Mouse (Mus musculus): Measurements from ENCODE around the gene Armc10.
"Not testable (repeated sequence)": the region's sequence is repeated elsewhere in the genome, so short reads cannot be mapped to it uniquely, and the experiment has no call there.

Armc10 gene

DNA sequence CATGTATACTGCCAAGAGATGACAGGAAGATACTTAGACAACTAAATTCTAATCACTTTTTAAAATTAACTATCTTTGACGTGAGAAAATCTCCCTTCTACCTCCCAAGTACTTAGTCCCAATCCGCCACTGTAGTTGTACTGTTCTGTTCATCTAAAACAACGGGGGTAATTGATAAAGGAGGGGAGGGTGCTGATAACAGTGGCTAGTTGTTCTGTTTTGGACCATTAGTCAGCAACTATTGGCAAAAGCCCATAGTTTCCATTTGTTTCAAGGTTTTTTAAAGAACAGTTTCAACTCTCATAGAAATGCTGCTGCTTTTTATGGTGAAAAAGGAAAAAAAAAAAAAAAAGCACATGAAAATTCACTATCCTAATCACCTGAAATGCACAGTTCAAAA, 58.1 kb downstream of the Armc10 start:
- H3K27me3 ChIP-seq (ENCODE audit: insufficient read depth, low read length), result no peaks in the 10 kb centered on the region
- TF ChIP-seq NANOG (IDR thresholded peaks at IDR 0.05; ENCODE audit: borderline replicate concordance, low read length), result no peak
- no peak for TF ChIP-seq CTCF (conservative IDR thresholded peaks at IDR 0.05; ENCODE audit: low read length)
- no peak for TF ChIP-seq POU5F1 (IDR thresholded peaks at IDR 0.05; ENCODE audit: borderline replicate concordance, low read length)
- H3K4me1 ChIP-seq (replicated peaks; ENCODE audit: low read depth, low read length), result peaks cover 14% of the 10 kb centered on the region
- no peaks in the 10 kb centered on the region for H3K9me3 ChIP-seq (ENCODE audit: low read length)
- H3K36me3 ChIP-seq (ENCODE audit: insufficient read depth, low read length), result no peaks in the 10 kb centered on the region
- no peak overlapping the region for H3K4me3 ChIP-seq (replicated peaks; ENCODE audit: low read length)

DNA sequence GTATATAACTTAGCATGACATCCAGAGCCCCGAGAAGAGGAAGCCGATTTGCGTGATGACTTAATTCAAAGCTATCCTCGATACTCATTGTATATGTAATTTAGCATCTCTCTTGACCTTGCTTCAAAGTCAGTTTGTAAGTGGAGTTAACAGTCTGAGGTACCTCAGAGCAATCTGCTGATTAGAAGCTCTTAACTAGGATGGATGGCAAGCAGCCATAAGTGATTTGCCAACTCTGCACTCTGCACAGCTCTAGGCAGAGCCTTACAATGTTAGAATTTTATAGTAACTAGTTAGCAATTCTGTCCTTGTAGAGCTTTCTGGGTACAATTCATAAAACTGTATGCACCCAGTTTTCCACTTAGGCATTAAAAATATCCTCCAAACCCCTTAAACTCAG, 60.9 kb downstream of the Armc10 start:
- TF ChIP-seq CTCF (conservative IDR thresholded peaks at IDR 0.05; ENCODE audit: low read length) (no peak), POU5F1 (IDR thresholded peaks at IDR 0.05; ENCODE audit: borderline replicate concordance, low read length) (no peak), NANOG (IDR thresholded peaks at IDR 0.05; ENCODE audit: borderline replicate concordance, low read length) (no peak)
- Histone ChIP-seq H3K4me3 (replicated peaks; ENCODE audit: low read length) (no peak overlapping the region), H3K27me3 (ENCODE audit: insufficient read depth, low read length) (peaks cover 9% of the 10 kb centered on the region), H3K4me1 (replicated peaks; ENCODE audit: low read depth, low read length) (peaks cover 9% of the 10 kb centered on the region), H3K36me3 (ENCODE audit: insufficient read depth, low read length) (no peaks in the 10 kb centered on the region), H3K9me3 (ENCODE audit: low read length) (no peaks in the 10 kb centered on the region)

DNA sequence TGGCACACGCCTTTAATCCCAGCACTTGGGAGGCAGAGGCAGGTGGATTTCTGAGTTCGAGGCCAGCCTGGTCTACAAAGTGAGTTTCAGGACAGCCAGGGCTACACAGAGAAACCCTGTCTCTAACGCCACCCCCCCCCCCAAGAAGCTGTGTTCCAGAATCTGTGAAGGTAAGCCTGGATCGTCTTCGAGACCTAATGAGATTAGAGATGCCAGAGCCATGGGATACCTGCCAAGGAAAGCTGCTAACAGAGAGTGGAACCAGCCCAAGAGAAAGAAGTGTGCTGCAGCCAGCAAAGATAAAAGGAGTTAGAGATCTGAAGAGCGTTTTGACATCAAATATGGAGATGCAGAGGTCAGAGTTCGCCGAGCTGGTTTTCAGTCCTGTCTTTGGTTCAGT, 62.4 kb downstream of the Armc10 start:
- Histone ChIP-seq H3K4me1 (replicated peaks; ENCODE audit: low read depth, low read length) (peaks cover 15% of the 10 kb centered on the region), H3K27me3 (ENCODE audit: insufficient read depth, low read length) (peaks cover 17% of the 10 kb centered on the region)
- H3K9me3 ChIP-seq (ENCODE audit: low read length); H3K4me3 ChIP-seq (replicated peaks; ENCODE audit: low read length); H3K36me3 ChIP-seq (ENCODE audit: insufficient read depth, low read length): not testable (repeated sequence)

Data from E14TG2a.4 (cell line).